Mouse (Mus musculus) stomach, postnatal 0 days (tissue): ENCODE results near the gene Tbc1d17. TPM values are rescaled to one million over a fixed set of nuclear protein-coding genes. Genes with fewer than 3 reads are reported as not detected.

ENCODE experiments used
- ATAC-seq: fragments of 200-750 bp; cut with Nextera tagmentation; 2 replicates; pipeline ENCODE4 v1.8.0; 2017; ENCODE audit not compliant: low FRiP score, low TSS enrichment
- DNase-seq: peaks from one replicate; pipeline ENCODE4 v3.0.0-alpha.2; 2016; ENCODE audit warnings: low spot score
- H3K27ac ChIP-seq: fragments of 300-500 bp; sonication (generic); replicated peaks from 2 replicates; pipeline ENCODE4 v1.5.1; 2014; ENCODE audit warnings: mild to moderate bottlenecking, control low read depth
- H3K27me3 ChIP-seq: fragments of 300-500 bp; sonication (generic); 2 replicates; pipeline ENCODE4 v1.6.1; 2014; ENCODE audit warnings: low read length; ENCODE audit not compliant: control insufficient read depth, insufficient read depth
- H3K36me3 ChIP-seq: fragments of 300-500 bp; sonication (generic); 2 replicates; pipeline ENCODE4 v1.6.1; 2014; ENCODE audit warnings: low read length, mixed read lengths; ENCODE audit not compliant: control insufficient read depth, insufficient read depth
- H3K4me1 ChIP-seq: fragments of 300-500 bp; sonication (generic); replicated peaks from 2 replicates; pipeline ENCODE4 v1.6.1; 2014; ENCODE audit warnings: antibody characterized with exemption; ENCODE audit not compliant: control insufficient read depth, insufficient read depth
- H3K4me2 ChIP-seq: fragments of 300-500 bp; sonication (generic); replicated peaks from 2 replicates; pipeline ENCODE4 v1.6.1; 2014; ENCODE audit warnings: low read depth, mild to moderate bottlenecking, control low read depth, moderate library complexity
- H3K4me3 ChIP-seq: fragments of 300-500 bp; sonication (generic); 2 replicates; pipeline ENCODE4 v1.5.1; 2014; ENCODE audit warnings: low read depth, low read length, control low read depth
- H3K9ac ChIP-seq: fragments of 300-500 bp; sonication (generic); 2 replicates; pipeline ENCODE4 v1.6.1; 2014; ENCODE audit warnings: mild to moderate bottlenecking, low read length, control low read depth, mixed read lengths
- H3K9me3 ChIP-seq: fragments of 300-500 bp; sonication (generic); 2 replicates; pipeline ENCODE4 v1.6.1; 2016; ENCODE audit warnings: low read length; ENCODE audit not compliant: control insufficient read depth
- CTCF ChIP-seq: IDR thresholded peaks from 2 replicates; pipeline ENCODE4 v1.5.1; 2016; ENCODE audit warnings: antibody characterized with exemption, low read depth, mild to moderate bottlenecking, moderate library complexity
- EP300 ChIP-seq: optimal IDR thresholded peaks from 2 replicates; pipeline ENCODE3; 2016; ENCODE audit warnings: antibody characterized with exemption
- WGBS: fragments of 180-500 bp; shearing (Covaris S2); extraction: QIAGEN DNeasy Blood & Tissue Kit; methylation state at CpG from one replicate; pipeline ENCODE4 v1.1.7; 2014; 5-methylcytosine and 5-hydroxymethylcytosine counted together
- polyA plus RNA-seq: library from polyadenylated mRNA; unstranded; fragments of >200 nt; fragmentation: Nextera tagmentation; extraction: Ambion mirVana; gene quantifications from 2 replicates; pipeline ENCODE4 v1.2.1, GENCODE M21; 2015

The Tbc1d17 gene
- polyA plus RNA-seq, 1 experiment from 2014 or later = 45.4 TPM

- no peak overlapping the region for H3K27ac ChIP-seq
- H3K4me2 ChIP-seq = no peak overlapping the region
- H3K36me3 ChIP-seq = no peaks in the 10 kb centered on the region
- H3K4me1 ChIP-seq = peaks cover 13% of the 10 kb centered on the region
- TF ChIP-seq EP300 = no peak
- no peak for TF ChIP-seq CTCF
- H3K9me3 ChIP-seq = no peaks in the 10 kb centered on the region
- WGBS = 86% methylated on average over 1 of the region's 1 CpGs
- no peak overlapping the region for H3K4me3 ChIP-seq
- DNase-seq (no peak), ATAC-seq (no peak)
- no peaks in the 10 kb centered on the region for H3K27me3 ChIP-seq
- H3K9ac ChIP-seq = no peak overlapping the region
Observed at GRCm38 (mm10) chr7:44871181-44871580, 22.3 kb upstream of the Tbc1d17 start.

GRCm38 (mm10) chr7:44870614-44871013 lies 21.7 kb upstream of the Tbc1d17 start:
- Histone ChIP-seq H3K4me2 (peak overlapping the region; percentile 75), H3K27ac (peak overlapping the region; percentile 100), H3K27me3 (no peaks in the 10 kb centered on the region), H3K4me3 (peak overlapping the region; percentile 98; the same call in 1 of the 2 replicates), H3K4me1 (peaks cover 18% of the 10 kb centered on the region), H3K9me3 (no peaks in the 10 kb centered on the region), H3K9ac (peak overlapping the region; percentile 99; the same call in 1 of the 2 replicates), H3K36me3 (no peaks in the 10 kb centered on the region)
- no peak for ATAC-seq
- WGBS = 70% methylated on average over 6 of the region's 6 CpGs
- TF ChIP-seq CTCF = no peak
- no peak for TF ChIP-seq EP300
- no peak for DNase-seq

- no peaks in the 10 kb centered on the region for H3K27me3 ChIP-seq
- H3K36me3 ChIP-seq = no peaks in the 10 kb centered on the region; the same call in 1 of the 2 replicates
- peak; percentile 1; the same call in 1 of the 2 replicates for TF ChIP-seq CTCF
- TF ChIP-seq EP300 = peak; percentile 81
- WGBS = 2% methylated on average over 29 of the region's 29 CpGs
- DNase-seq (peak; percentile 95), ATAC-seq (peak; percentile 91)
- H3K4me3 ChIP-seq = peak within 1 kb of the TSS; percentile 98
- H3K27ac ChIP-seq = peak within 1 kb of the TSS; percentile 100
- peak within 1 kb of the TSS; percentile 75 for H3K4me2 ChIP-seq
- H3K9me3 ChIP-seq = no peaks in the 10 kb centered on the region
- peak within 1 kb of the TSS; percentile 99 for H3K9ac ChIP-seq
- peaks cover 23% of the 10 kb centered on the region for H3K4me1 ChIP-seq
Observed at GRCm38 (mm10) chr7:44869697-44870528, 21.0 kb upstream of the Tbc1d17 start, which contains the start of gene Ptov1. Gene Ptov1, minus strand, starts transcription at chr7:44869788.

GRCm38 (mm10) chr7:44868919-44869696 lies 20.2 kb upstream of the Tbc1d17 start:
- H3K27me3 ChIP-seq = no peaks in the 10 kb centered on the region
- H3K4me1 ChIP-seq = peaks cover 23% of the 10 kb centered on the region
- H3K27ac ChIP-seq = peak overlapping the region; percentile 100
- H3K4me3 ChIP-seq = peak overlapping the region; percentile 98
- DNase-seq (peak; percentile 88), ATAC-seq (peak; percentile 17)
- peak overlapping the region; percentile 75 for H3K4me2 ChIP-seq
- TF ChIP-seq EP300 (no peak), CTCF (peak; percentile 38; the same call in 1 of the 2 replicates)
- H3K36me3 ChIP-seq = peaks cover 6% of the 10 kb centered on the region
- WGBS = under 1% methylated on average over 89 of the region's 108 CpGs
- H3K9me3 ChIP-seq = no peaks in the 10 kb centered on the region
- H3K9ac ChIP-seq = peak overlapping the region; percentile 99

- peaks cover 23% of the 10 kb centered on the region for H3K4me1 ChIP-seq
- DNase-seq = peak; percentile 68
- ATAC-seq = no peak
Observed at GRCm38 (mm10) chr7:44868465-44868864, 19.6 kb upstream of the Tbc1d17 start.

More at GRCm38 (mm10) chr7:44868465-44868864, 19.6 kb upstream of the Tbc1d17 start:
- H3K27ac ChIP-seq = peak overlapping the region; percentile 100
- 1% methylated on average over 16 of the region's 16 CpGs for WGBS
- peak overlapping the region; percentile 75 for H3K4me2 ChIP-seq
- no peaks in the 10 kb centered on the region for H3K27me3 ChIP-seq
- H3K9me3 ChIP-seq = no peaks in the 10 kb centered on the region
- H3K4me3 ChIP-seq = peak overlapping the region; percentile 98
- peaks cover 13% of the 10 kb centered on the region for H3K36me3 ChIP-seq
- TF ChIP-seq EP300 = no peak
- no peak for TF ChIP-seq CTCF
- peak overlapping the region; percentile 99 for H3K9ac ChIP-seq
